Mouse (Mus musculus) stomach, embryonic 14.5 days (tissue): ENCODE results near the gene Tas1r1. TPM values are rescaled to one million over a fixed set of nuclear protein-coding genes. Genes with fewer than 3 reads are reported as not detected.

ENCODE experiments used
- ATAC-seq: fragments of 200-750 bp; cut with Nextera tagmentation; 2 replicates; pipeline ENCODE4 v1.8.0; 2017; ENCODE audit warnings: low read depth, moderate TSS enrichment; ENCODE audit not compliant: insufficient number of reproducible peaks, insufficient read depth, low FRiP score
- H3K27ac ChIP-seq: fragments of 300-500 bp; sonication (generic); 2 replicates; pipeline ENCODE4 v1.5.1; 2014; ENCODE audit warnings: mild to moderate bottlenecking, low read length, moderate library complexity, mixed read lengths
- H3K27me3 ChIP-seq: fragments of 300-500 bp; sonication (generic); 2 replicates; pipeline ENCODE4 v1.6.1; 2014; ENCODE audit warnings: low read length, control low read depth, mixed read lengths; ENCODE audit not compliant: control insufficient read depth, insufficient read depth
- H3K36me3 ChIP-seq: fragments of 300-500 bp; sonication (generic); 2 replicates; pipeline ENCODE4 v1.6.1; 2014; ENCODE audit warnings: mild to moderate bottlenecking, control low read depth, low read length, moderate library complexity, mixed read lengths; ENCODE audit not compliant: control insufficient read depth, insufficient read depth
- H3K4me1 ChIP-seq: fragments of 300-500 bp; sonication (generic); 2 replicates; pipeline ENCODE4 v1.6.1; 2014; ENCODE audit warnings: low read length, control low read depth, mixed read lengths; ENCODE audit not compliant: control insufficient read depth, insufficient read depth
- H3K4me2 ChIP-seq: fragments of 300-500 bp; sonication (generic); replicated peaks from 2 replicates; pipeline ENCODE4 v1.6.1; 2014; ENCODE audit warnings: low read depth, low read length, control low read depth
- H3K4me3 ChIP-seq: fragments of 300-500 bp; sonication (generic); 2 replicates; pipeline ENCODE4 v1.5.1; 2014; ENCODE audit warnings: low read depth, low read length, control low read depth
- H3K9ac ChIP-seq: fragments of 300-500 bp; sonication (generic); replicated peaks from 2 replicates; pipeline ENCODE4 v1.6.1; 2014; ENCODE audit warnings: low read depth, mild to moderate bottlenecking, control low read depth, low read length, moderate library complexity, mixed read lengths
- H3K9me3 ChIP-seq: fragments of 300-500 bp; sonication (generic); 2 replicates; pipeline ENCODE4 v1.6.1; 2016; ENCODE audit warnings: low read depth, low read length, control low read depth; ENCODE audit not compliant: control insufficient read depth
- WGBS: fragments of 180-500 bp; shearing (Covaris S2); extraction: QIAGEN DNeasy Blood & Tissue Kit; methylation state at CpG from one replicate; pipeline ENCODE4 v1.1.7; 2014; 5-methylcytosine and 5-hydroxymethylcytosine counted together
- polyA plus RNA-seq: library from polyadenylated mRNA; unstranded; fragments of >200 nt; fragmentation: Nextera tagmentation; extraction: Ambion mirVana; gene quantifications from 2 replicates; pipeline ENCODE4 v1.2.1, GENCODE M21; 2014

The Tas1r1 gene
- 0.30 and 0.34 TPM in 2 replicates for polyA plus RNA-seq

DNA sequence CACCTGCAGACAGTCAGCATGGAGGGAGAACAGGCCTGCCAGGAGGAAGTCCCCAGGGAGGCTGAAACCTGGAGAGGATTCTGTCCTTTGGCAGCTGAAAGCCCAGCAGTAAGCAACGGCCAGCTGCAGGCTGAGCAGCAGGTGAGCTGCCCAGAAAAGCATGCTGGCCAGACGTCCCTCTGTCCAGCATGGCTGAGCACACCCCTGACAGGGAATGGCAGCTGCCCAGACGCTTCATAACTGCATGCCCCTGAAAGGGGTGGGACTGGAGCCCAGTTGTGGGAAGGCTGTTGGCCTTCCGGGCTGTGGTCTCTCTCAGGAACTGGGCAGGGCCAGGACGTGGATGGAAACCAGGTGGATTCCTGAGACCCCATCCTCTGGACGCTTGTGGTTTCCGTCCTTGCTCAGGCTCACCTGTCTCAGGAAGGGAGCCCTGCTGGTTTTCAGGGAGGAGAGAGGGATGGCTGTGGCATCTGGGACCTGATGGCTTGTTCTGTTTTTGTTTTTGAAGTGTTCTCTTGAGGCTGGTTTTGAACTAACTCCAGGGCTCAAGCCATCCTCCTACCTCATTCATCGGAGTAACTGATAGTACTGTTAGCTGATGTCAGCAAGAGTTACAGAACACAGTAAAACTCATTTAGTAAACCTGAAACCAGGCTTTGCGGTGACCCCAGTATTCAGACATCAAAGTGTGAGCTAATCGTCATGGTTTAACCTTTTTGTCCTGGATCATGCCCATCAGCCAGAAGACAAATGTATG, at the start of gene Tas1r1:
TSS of gene Tas1r1 (minus strand) at position 344 of the 760 bp plus-strand sequence.
- no peaks in the 10 kb centered on the region for H3K27me3 ChIP-seq
- no peak for ATAC-seq
- peak within 1 kb of the TSS; percentile 94 for H3K4me2 ChIP-seq
- H3K36me3 ChIP-seq, result peaks cover 22% of the 10 kb centered on the region
- peak within 1 kb of the TSS; percentile 92 for H3K9ac ChIP-seq
- no peaks in the 10 kb centered on the region for H3K9me3 ChIP-seq
- peak within 1 kb of the TSS; percentile 100 for H3K4me3 ChIP-seq
- 0 out of 2 replicates have a peak within 1 kb of the TSS, but pooled peaks have one; percentile 4 for H3K27ac ChIP-seq
- 29% methylated on average over 10 of the region's 10 CpGs for WGBS
- peaks cover 8% of the 10 kb centered on the region; the same call in 1 of the 2 replicates for H3K4me1 ChIP-seq

DNA sequence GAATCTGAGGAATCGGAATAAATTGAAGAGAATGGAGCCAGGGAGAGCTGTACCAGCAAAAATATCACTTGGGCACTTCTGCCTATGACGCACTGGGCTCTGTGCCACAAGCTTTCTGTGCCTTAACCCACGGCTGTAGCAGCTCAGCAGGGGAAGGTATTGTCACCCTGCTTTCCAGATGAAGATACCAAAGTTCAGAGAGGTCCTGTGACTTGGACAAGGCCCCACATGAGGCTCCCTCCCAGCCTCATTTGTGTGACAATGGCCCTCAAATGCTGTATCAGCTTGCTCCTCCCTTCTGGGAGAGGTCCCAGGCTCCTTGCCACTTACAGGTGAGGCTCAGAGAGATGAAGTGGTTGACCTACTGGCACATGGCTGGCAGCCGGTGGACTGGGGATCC, 49.8 kb upstream of the Tas1r1 start:
- H3K9ac ChIP-seq, result no peak overlapping the region

GRCm38 (mm10) chr4:152087211-152088081, 49.1 kb upstream of the Tas1r1 start:
- 3% methylated on average over 12 of the region's 12 CpGs for WGBS
- peaks cover 17% of the 10 kb centered on the region for H3K4me1 ChIP-seq
- no peak; the same call in 1 of the 2 replicates for ATAC-seq
- no peaks in the 10 kb centered on the region for H3K9me3 ChIP-seq
- peaks cover 3% of the 10 kb centered on the region; the same call in 1 of the 2 replicates for H3K36me3 ChIP-seq
- peak overlapping the region; percentile 83 for H3K4me3 ChIP-seq
- peak overlapping the region; percentile 77 for H3K9ac ChIP-seq
- H3K4me2 ChIP-seq, result peak overlapping the region; percentile 85
- peak overlapping the region; percentile 44; the same call in 1 of the 2 replicates for H3K27ac ChIP-seq
- 0 out of 2 replicates have a peak, but pooled peaks cover 2% of the 10 kb centered on the region for H3K27me3 ChIP-seq

More for the DNA sequence above, 49.8 kb upstream of the Tas1r1 start:
- 48% methylated on average over 4 of the region's 4 CpGs for WGBS
- ATAC-seq, result no peak
- H3K9me3 ChIP-seq, result no peaks in the 10 kb centered on the region
- H3K4me1 ChIP-seq, result peaks cover 19% of the 10 kb centered on the region
- H3K4me3 ChIP-seq, result no peak overlapping the region
- H3K36me3 ChIP-seq, result peaks cover 3% of the 10 kb centered on the region; the same call in 1 of the 2 replicates
- H3K4me2 ChIP-seq, result peak overlapping the region; percentile 85
- no peak overlapping the region for H3K27ac ChIP-seq
- 0 out of 2 replicates have a peak, but pooled peaks cover 2% of the 10 kb centered on the region for H3K27me3 ChIP-seq

DNA sequence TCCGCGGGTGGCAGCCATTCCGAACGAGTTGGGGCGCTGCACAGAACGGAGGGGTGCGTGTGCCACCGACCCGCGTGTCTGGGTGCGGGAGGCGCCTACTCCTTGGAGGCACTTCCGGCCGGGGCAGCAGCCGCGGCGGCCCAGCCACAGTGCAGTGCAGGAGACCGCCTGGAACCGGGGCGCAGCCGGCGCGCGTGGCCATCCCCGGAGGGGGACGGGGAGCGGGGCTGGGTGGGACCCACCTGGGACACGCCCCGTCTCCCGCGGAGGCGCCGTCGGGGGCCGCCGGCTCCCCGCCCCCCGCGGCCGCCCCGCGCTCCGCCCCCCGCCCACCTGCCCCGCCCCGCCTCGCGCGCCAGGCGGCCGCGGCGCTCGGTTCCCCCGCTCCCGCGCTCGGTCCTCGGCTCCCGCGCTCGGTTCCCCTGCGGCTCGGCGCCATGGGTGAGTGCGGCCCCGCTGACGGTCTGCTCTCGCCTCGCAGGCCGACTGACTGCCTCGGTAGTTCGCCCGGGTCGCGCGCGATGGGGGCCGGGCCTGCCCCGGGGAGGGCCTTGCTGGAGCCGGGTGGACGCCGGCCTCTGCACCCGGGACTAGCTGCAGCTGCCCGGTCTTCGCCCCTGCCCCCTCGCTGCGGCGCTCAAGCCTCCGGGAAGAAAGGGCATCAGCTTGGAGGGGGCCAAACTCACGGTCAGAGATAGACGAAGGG, 48.3 kb upstream of the Tas1r1 start:
- WGBS, result under 1% methylated on average over 68 of the region's 92 CpGs
- peak overlapping the region; percentile 44; the same call in 1 of the 2 replicates for H3K27ac ChIP-seq

GRCm38 (mm10) chr4:152084616-152085015, 46.2 kb upstream of the Tas1r1 start:
- peaks cover 12% of the 10 kb centered on the region for H3K4me1 ChIP-seq
- H3K4me2 ChIP-seq, result no peak overlapping the region
- 0 out of 2 replicates have a peak, but pooled peaks cover 2% of the 10 kb centered on the region for H3K27me3 ChIP-seq
- ATAC-seq, result no peak
- H3K9ac ChIP-seq, result no peak overlapping the region
- WGBS, result 81% methylated on average over 7 of the region's 7 CpGs
- peaks cover 3% of the 10 kb centered on the region; the same call in 1 of the 2 replicates for H3K36me3 ChIP-seq
- no peak overlapping the region for H3K4me3 ChIP-seq
- no peak overlapping the region for H3K27ac ChIP-seq
- no peaks in the 10 kb centered on the region for H3K9me3 ChIP-seq

More for the DNA sequence above, 48.3 kb upstream of the Tas1r1 start:
- Histone ChIP-seq H3K27me3 (0 out of 2 replicates have a peak, but pooled peaks cover 2% of the 10 kb centered on the region), H3K4me3 (peak overlapping the region; percentile 83), H3K4me1 (peaks cover 12% of the 10 kb centered on the region), H3K9me3 (no peaks in the 10 kb centered on the region), H3K4me2 (peak overlapping the region; percentile 85), H3K9ac (peak overlapping the region; percentile 77), H3K36me3 (peaks cover 3% of the 10 kb centered on the region; the same call in 1 of the 2 replicates)
- ATAC-seq, result peak; percentile 89

- WGBS, result 70% methylated on average over 7 of the region's 7 CpGs
- Histone ChIP-seq H3K9ac (no peak overlapping the region), H3K27ac (no peak overlapping the region), H3K9me3 (no peaks in the 10 kb centered on the region), H3K27me3 (0 out of 2 replicates have a peak, but pooled peaks cover 2% of the 10 kb centered on the region), H3K4me2 (no peak overlapping the region), H3K4me3 (no peak overlapping the region), H3K36me3 (no peaks in the 10 kb centered on the region), H3K4me1 (peaks cover 12% of the 10 kb centered on the region)
- no peak for ATAC-seq
Observed at GRCm38 (mm10) chr4:152083611-152084220, 45.3 kb upstream of the Tas1r1 start.

GRCm38 (mm10) chr4:152079931-152080330, 41.6 kb upstream of the Tas1r1 start:
- H3K27ac ChIP-seq, result no peak overlapping the region
- H3K4me1 ChIP-seq, result no peaks in the 10 kb centered on the region

More at GRCm38 (mm10) chr4:152079931-152080330, 41.6 kb upstream of the Tas1r1 start:
- Histone ChIP-seq H3K9me3 (no peaks in the 10 kb centered on the region), H3K4me2 (no peak overlapping the region), H3K4me3 (no peak overlapping the region), H3K9ac (no peak overlapping the region), H3K27me3 (no peaks in the 10 kb centered on the region), H3K36me3 (no peaks in the 10 kb centered on the region)
- WGBS, result 64% methylated on average over 7 of the region's 7 CpGs
- ATAC-seq, result no peak
